Mouse (Mus musculus) monocyte, adult 2 months (primary cell): ENCODE data around the gene Ap1ar.

Experiments used
- DNase-seq, 2 experiments: peaks; one replicate each; pipeline ENCODE4 v3.0.0; 2022; ENCODE audit warnings: low spot score in 2 of 2, low read depth in 1 of 2

The Ap1ar gene

GRCm38 (mm10) chr3:127843324-127843940, 6.1 kb upstream of the Ap1ar start:
- no peak for DNase-seq

- DNase-seq = no peak
Observed at GRCm38 (mm10) chr3:127841926-127842325, 4.6 kb upstream of the Ap1ar start.

- DNase-seq = no peak
Observed at GRCm38 (mm10) chr3:127837972-127838644, 785 bp upstream of the Ap1ar start.

- no peak for DNase-seq
Observed at GRCm38 (mm10) chr3:127836798-127837153, 547 bp downstream of the Ap1ar start.

GRCm38 (mm10) chr3:127835594-127835993, 1.7 kb downstream of the Ap1ar start:
- DNase-seq = no peak

- DNase-seq = no peak
Observed at GRCm38 (mm10) chr3:127834040-127834439, 3.3 kb downstream of the Ap1ar start.

DNA sequence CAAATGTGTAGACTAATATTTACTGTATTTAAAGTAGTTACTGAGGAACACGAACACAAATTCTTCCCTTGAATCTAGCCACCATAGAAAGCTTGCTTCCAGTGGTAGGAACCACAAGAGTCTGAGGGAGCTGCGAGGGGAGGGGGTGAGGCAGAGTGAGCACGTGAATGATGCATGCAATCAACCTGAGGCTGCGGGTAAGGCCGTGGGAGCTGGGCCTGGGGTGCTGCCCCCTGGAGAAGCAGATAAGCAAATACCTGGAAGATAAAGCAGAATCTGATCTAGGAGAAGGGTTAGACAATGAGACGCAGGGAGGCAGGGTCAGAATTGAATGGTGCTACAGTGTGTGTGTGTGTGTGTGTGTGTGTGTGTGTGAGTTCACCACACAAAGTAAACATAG, 6.2 kb downstream of the Ap1ar start:
- DNase-seq = no peak

DNA sequence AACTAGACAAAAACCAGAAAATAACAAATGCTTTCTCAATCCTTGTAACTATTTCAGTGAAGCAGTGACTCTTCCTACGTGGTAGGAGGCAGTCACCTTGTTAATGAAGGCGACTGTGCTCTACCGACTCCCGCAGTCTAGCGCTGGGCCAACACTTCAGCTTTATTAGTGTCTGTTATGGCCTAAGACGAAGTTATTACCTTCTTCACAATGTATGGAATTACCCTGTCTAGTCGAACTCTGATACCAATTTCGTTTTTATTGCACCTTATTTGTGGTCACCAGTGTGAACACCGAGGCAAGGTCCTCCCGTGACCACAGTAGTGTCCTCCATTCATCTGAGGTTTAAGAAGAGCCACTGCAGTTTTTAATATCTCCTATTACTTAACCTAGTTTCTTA, 7.1 kb downstream of the Ap1ar start:
- no peak for DNase-seq

DNA sequence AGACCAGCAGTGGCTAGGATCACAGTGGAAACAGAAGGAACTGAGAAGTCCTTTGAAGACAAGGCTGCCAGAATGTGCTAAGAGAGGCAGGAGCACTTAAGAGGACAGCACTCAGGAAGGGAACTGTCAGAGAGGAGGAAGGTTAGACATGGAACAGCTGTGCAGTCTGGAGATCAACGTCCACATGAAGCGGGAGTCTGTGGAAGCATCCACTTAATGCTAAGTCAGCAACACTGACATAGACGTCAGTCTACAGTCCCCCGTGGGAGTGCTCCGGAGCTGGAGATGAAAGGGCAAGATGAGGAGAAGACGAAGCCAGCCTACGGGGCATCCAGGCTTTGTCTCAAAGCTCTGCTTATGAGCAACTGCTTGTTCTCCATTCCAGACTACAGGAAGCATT, 10.2 kb downstream of the Ap1ar start:
- DNase-seq = no peak

GRCm38 (mm10) chr3:127826503-127826902, 10.8 kb downstream of the Ap1ar start:
- no peak for DNase-seq

GRCm38 (mm10) chr3:127823886-127824863, 13.1 kb downstream of the Ap1ar start:
- no peak for DNase-seq

DNA sequence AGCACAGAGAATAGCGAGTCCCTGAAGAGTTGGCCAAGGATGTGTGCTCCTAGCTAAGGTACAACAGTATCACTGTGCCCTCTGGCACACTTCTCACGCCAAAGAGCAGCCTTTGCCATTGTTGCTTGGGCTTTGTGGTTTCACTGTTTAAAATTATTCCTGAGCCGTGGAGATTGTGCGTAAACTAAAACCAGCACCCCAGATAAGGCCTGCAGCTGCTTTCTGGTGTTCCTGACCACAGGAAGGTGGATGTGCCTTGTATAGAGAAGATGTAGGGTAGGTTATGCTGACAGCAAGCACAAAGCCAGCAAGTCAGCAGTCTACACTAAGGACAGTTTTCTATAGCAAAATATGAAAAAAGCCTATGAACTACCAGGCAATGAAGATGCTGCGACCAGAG, 16.1 kb downstream of the Ap1ar start:
- DNase-seq = no peak

DNA sequence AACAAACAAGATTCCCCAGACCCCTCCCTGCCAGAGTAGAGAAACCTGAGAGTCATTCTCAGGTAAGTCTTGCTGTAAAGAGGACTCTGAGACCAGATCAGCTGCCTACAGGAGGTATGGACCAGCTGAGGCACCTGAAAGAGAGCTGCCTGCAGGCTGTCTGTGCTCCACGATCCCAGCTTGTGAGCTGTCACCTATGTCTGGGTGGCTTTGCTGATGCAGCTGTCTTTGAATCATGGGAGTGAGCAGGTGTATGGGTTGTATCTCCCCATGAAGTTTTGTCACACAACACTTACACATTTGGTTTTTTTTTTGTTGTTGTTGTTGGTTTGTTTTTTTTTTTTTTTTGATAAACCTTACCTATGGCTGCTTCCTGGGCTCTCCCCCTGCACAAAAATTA, 16.9 kb downstream of the Ap1ar start:
- no peak for DNase-seq

DNA sequence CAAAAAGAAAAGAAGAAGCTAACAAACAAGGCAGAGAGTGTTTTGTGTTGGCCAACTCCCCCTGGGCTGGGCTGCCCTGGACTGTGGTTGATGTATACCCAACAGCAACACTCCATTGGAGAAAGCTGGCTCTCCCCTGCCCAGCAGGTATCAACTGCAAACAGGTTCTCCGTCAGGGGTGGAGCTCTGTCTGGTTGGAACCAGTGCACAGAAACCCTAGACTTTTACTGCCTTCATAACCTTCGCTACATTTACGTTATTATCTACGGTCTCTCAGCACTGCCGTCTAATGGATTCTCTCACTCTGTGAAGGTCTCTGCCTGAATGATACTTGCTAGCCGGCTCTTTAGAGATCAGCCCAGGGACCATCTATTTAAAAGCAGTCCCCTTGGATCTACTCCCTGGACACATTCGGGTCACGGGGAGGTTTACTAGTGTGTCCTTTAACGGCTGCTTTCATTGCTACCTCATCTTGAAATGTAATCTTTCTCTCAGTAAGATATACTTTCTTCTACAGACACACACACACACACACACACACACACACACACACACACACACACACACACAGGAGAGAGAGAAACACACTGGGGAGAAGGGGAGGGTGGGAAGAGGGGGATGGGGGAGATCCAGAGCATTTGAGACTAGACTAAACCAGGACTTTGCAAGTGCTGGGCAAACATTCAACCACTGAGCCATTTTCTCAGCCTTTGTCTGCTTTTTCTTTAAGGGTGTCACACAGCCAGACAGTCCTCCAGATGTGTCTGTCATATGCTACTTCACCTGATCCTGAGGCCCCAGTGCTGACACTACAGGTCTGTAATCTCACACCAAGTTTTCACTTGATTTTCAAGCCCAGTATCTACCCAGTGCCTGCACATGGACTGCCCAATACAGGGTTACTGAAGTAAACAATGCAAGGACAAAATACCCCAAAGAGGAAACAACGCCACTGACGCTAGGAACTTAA, 18.3 kb downstream of the Ap1ar start:
- no peak for DNase-seq

DNA sequence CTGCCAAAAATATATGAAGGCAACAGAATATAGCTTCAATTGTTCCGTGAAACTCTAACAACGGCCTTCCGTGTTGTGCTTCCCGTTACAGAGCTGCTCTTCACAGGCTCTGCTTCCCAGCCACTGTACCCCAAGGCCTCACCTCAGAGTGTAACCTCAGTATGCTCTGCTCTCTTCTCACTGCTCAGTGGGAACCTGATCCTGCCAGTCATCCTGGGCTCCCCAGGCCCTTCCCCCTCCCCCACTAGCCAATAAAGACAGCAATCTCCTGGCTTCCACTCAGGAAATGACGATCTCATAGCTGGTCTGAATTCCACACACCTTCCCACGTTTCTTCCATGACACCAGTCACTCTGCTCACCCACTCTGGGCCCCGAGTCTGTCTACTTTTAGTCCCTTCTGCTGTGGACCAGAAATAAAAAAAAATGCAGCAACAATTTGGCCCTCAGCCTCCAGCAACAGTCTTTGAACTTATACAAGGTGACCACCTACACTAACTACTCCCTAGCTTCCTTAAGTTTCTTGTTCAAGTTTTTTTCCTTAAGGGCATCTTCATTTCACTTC, 20.1 kb downstream of the Ap1ar start:
- no peak for DNase-seq

GRCm38 (mm10) chr3:127809103-127809502, 28.2 kb downstream of the Ap1ar start:
- DNase-seq = no peak

- no peak for DNase-seq
Observed at GRCm38 (mm10) chr3:127807846-127808245, 29.5 kb downstream of the Ap1ar start.

DNA sequence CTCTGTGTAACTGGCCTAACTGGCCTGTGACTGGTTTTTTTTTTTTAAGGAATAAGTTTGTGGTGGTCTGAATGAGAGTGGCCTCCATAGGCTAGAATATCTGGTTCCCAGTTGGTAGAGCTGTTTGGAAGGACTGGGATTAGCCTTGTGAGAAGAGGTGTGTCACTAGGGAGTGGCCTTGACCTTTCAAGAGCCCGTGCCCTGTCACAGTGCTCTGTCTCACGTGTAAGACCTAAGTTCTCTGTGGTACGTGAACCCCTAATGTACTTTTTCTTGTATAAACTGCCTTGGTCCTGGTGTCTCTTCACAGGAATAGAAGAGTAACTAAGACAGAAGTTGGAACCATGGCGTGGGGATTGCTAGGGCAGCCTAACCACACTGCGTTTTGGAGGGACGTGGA, 31.3 kb downstream of the Ap1ar start:
- DNase-seq = no peak

DNA sequence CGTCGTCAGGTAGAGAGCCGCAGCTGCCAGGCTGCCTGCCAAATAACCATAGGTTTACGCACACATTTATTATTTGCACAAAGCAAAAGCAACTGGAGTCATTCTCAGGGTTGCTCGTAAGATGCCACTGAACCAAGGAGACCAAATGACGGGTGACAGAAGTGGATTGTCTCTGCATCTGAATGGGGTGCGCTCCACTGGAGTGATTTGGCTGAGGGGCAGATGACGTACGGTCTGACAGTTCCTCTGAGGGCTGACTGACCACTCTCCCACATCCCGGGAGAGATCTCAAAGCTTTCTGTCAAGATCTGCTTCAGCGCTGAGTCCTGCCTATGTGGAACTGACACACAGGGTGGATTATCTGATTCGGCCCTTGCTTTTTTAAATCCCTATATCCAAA, 32.3 kb downstream of the Ap1ar start:
- no peak for DNase-seq

DNA sequence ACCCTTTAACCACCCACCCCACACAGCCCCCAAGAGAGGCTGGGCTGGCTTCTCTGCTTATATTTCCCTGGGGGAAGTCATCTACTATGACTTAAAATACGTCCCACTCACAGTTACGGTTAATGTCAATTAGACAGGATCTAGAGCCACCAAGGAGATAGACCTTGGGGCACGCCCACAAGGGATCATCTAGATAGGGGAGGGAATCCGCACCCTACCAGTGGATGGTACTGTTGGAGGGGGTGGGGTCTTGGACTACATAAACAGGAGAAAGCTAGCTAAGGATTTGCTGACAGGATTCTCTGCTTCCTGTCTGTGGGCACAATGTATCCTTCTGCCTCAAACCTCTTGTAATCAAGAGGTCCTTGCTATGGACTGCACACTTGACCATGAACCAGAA, 32.9 kb downstream of the Ap1ar start:
- DNase-seq = no peak

- DNase-seq = no peak
Observed at GRCm38 (mm10) chr3:127802814-127803213, 34.5 kb downstream of the Ap1ar start.
